Mouse (Mus musculus): ENCODE results near the gene Fads3. TPM values are rescaled to one million over a fixed set of nuclear protein-coding genes. Genes with fewer than 3 reads are reported as not detected.

Fads3 gene
- polyA plus RNA-seq, 1 experiment from 2014 or later = 5.3 TPM

Other genes with a start within 250 kb of the Fads3 start
- gene Scgb2a2, start 194.0 kb upstream of the Fads3 start, polyA plus RNA-seq (2015; fragmentation: Nextera tagmentation; extraction: Ambion mirVana) = not detected in 2 replicates
- gene Incenp, start 142.0 kb upstream of the Fads3 start, polyA plus RNA-seq (2015; fragmentation: Nextera tagmentation; extraction: Ambion mirVana) = 100 and 108 TPM in 2 replicates
- gene Fth1, start 61.0 kb upstream of the Fads3 start, polyA plus RNA-seq (2015; fragmentation: Nextera tagmentation; extraction: Ambion mirVana) = 5,062 and 5,153 TPM in 2 replicates
- gene Best1, start 39.9 kb upstream of the Fads3 start, polyA plus RNA-seq (2015; fragmentation: Nextera tagmentation; extraction: Ambion mirVana) = 0.17 and 0.20 TPM in 2 replicates
- 196 and 207 TPM in 2 replicates for gene Rab3il1, start 39.9 kb upstream of the Fads3 start, polyA plus RNA-seq (2015; fragmentation: Nextera tagmentation; extraction: Ambion mirVana)
- gene Fads2, start 60.2 kb downstream of the Fads3 start, polyA plus RNA-seq (2015; fragmentation: Nextera tagmentation; extraction: Ambion mirVana) = 66.8 and 76.0 TPM in 2 replicates
- 60.2 and 77.5 TPM in 2 replicates for gene Fads1, start 141.3 kb downstream of the Fads3 start, polyA plus RNA-seq (2015; fragmentation: Nextera tagmentation; extraction: Ambion mirVana)
- 332 and 375 TPM in 2 replicates for gene Tmem258, start 162.4 kb downstream of the Fads3 start, polyA plus RNA-seq (2015; fragmentation: Nextera tagmentation; extraction: Ambion mirVana)
- 190 and 208 TPM in 2 replicates for gene Fen1, start 162.6 kb downstream of the Fads3 start, polyA plus RNA-seq (2015; fragmentation: Nextera tagmentation; extraction: Ambion mirVana)
- 3.2 and 3.4 TPM in 2 replicates for gene Myrf, start 199.2 kb downstream of the Fads3 start, polyA plus RNA-seq (2015; fragmentation: Nextera tagmentation; extraction: Ambion mirVana)

All from liver, embryonic 13.5 days (tissue).